Mouse (Mus musculus): Measurements from ENCODE around the gene Ciao2a.

DNA sequence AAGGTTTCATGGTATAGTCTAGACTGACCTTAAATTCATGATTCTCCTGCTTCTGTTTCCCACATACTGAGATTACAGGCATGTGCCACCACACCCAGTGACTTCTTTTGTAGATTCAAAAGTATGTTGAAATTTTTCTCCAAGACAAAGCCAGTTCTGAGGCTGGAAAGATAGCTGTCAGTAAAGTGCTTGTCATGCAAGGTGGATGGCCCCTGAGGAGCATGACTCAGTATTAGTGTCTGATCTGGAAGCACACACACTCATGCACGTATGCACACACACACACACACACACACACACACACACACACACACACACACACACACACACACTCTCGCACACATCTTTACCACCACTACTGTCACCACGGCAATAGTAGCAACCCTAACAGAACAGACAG is 48.6 kb downstream of the Ciao2a start:
- no peak for TF ChIP-seq EP300 (IDR thresholded peaks at IDR 0.05; ENCODE audit: insufficient read depth, low read depth, low read length)
- no peak for TF ChIP-seq POLR2A (IDR thresholded peaks at IDR 0.05; ENCODE audit: insufficient read depth, low read depth, low read length)
